Mouse (Mus musculus) granulocyte monocyte progenitor cell, adult 5-6 weeks (primary cell): ENCODE measurements around the gene Dnajc5. TPM values are rescaled to one million over a fixed set of nuclear protein-coding genes. Genes with fewer than 3 reads are reported as not detected.

Experiments
- ATAC-seq: replicated peaks from 2 replicates; pipeline ENCODE4 v1.8.0; 2016; ENCODE audit warnings: mild to moderate bottlenecking, moderate TSS enrichment, inconsistent platforms; ENCODE audit not compliant: poor library complexity, severe bottlenecking
- total RNA-seq, 2 experiments: library from RNA; stranded (forward) in 1 of 2; stranded (reverse) in 1 of 2; fragments of 200-712, 200-1000 nt in 1 of 2; fragments of >200 nt in 1 of 2; fragmentation: Nextera tagmentation in 1 of 2; gene quantifications; 2 replicates each; pipeline ENCODE4 v1.2.3; 2014 to 2017

The Dnajc5 gene
- total RNA-seq, 2 experiments from 2014 or later = 46.4 to 47.1 TPM

DNA sequence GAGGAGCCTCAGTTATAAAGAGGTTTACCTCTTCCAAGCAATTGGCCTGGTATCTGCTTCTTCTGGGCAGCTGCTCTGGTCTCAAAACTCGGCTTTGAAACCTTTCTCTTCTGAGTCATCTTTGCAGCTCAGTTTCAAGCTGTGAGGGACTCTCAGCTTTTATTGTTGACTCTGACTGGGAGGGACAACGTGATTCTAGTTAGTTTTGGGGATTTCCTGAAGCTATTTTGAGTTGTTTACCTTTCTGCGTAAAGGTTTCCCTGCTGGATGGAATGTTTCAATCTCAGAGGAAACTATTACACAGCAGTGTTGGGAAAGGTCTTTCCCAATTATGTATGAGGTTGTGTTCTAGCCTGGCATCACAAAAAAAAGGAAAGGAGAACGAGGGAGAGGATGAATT lies 21.6 kb upstream of the Dnajc5 start:
- ATAC-seq = no peak

DNA sequence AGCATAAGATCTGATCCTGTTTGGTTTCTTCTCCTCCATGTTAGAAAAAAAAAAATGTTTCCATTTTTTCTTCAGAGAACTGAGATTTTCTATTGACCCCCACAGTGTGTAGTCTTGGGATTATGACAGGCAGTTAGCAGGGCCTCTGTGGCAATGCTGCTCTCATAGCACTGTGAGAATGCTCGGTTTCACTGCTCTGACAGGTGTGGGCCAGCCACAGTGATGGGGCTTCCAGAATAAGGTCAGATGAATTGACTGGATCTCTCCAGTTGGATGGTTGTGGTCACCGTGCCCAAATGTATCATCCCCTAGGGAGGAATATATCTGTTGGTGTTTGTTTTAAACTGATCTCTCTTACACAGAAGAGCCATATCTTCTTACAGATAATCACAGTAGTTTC lies 11.1 kb upstream of the Dnajc5 start:
- no peak for ATAC-seq

DNA sequence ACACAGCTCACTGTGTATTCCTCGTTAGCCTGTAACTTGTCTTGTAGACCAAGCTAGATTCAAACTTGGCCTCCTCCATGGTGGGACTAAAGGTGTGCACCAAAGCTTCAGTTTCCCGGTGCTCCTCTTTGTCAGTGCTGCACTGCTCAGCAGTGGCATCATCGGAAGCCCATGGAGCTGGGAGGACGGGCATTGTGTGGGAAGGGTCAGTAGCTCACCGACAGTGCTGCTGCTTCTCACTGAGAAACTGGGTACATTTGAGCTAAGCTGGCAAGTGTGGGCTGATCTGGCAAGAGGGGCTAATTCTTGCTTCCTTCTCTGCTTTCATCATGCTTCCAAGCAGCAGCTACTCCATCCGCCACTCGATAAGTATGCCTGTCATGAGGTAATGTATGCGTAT lies 9.1 kb upstream of the Dnajc5 start:
- ATAC-seq = no peak

DNA sequence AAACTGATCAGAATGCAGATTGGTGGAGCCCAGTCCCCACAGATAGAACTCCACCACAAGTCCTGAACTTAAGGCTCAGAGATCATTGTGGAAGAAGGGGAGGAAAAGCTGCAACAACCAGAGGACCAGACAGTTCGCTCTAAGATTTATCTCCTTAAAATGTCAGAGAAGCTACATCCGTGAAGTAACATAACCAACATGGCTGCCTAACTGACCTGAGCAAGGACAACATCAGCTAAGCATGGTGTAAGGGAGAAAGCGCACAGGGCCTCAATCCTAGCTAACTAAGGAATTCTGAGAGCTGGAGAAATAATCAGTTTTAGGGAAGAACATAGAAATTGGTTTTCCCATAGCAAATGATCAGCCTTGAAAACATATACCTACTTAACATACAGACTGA lies 1.1 kb upstream of the Dnajc5 start:
- no peak for ATAC-seq

DNA sequence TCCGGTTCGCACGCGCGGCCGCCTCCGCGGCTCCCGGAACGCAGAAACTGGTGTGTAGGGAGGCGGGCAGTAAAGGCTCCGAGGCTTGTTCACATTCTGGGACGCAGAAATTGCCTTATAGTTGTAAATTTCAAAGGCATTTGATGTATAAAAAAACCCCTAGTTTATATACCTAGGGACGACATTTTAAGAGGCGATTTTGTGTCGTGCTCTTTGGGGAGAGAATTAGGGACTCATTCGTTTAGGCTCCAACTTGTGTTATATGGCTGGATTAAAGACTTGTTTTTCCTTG lies 597 bp downstream of the Dnajc5 start:
- ATAC-seq = no peak

DNA sequence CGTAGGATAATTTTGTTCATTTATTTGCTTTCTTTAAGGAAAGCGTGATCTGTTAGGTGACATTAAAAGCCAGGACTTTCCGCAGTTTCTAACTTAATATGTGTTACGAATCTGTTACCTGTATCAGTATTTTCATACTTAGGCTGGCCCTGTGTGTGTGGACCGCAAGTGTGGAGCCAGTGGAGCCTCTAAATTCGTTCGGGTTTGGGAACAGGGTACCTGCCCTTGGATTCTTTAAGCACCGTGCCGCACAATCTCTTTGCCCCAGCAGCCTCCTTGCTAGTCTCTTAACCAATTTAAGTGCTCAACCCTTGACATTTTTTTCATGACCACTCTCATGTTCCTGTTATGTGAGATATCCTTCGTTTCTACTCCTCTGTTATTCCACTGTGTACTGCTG lies 1.2 kb downstream of the Dnajc5 start:
- ATAC-seq = no peak

DNA sequence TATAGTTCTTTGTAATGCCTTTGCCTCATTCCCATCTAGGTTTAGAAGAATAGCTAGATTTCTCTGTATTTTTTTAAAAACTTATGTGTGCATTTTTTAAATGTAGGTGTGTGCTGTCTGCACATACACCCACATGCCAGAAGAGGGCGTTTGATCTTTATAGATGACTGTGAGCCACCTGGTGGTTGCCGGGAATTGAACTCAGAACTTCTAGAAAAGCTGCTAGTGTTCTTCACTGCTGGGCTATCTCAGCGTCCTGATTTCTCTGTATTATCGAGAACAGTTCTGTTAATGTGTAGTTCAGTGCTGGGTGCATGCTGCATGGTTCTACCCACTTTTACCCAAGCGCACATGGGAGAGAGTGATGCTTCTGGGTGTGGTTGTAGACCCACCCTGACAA lies 2.5 kb downstream of the Dnajc5 start:
- ATAC-seq = peak; percentile 27

DNA sequence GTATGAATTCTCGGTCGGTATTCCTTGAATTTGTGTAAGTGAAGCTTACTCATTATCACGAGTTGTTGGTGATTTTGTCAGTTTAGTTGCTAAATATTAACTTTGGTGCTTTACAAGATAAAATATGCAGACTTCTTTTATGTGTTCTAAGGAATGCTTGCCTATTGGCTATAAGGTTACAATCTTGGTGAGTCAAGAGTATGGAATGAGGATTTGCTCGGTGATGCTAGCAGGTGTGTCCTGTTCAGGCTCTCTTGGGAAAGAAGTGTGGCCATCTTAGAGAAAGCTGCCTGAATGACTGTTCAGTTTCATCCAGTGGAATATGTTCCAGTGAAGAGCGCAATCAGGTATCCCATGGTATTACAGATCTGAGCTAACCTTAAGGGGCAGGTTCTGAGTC lies 5.2 kb downstream of the Dnajc5 start:
- no peak for ATAC-seq

DNA sequence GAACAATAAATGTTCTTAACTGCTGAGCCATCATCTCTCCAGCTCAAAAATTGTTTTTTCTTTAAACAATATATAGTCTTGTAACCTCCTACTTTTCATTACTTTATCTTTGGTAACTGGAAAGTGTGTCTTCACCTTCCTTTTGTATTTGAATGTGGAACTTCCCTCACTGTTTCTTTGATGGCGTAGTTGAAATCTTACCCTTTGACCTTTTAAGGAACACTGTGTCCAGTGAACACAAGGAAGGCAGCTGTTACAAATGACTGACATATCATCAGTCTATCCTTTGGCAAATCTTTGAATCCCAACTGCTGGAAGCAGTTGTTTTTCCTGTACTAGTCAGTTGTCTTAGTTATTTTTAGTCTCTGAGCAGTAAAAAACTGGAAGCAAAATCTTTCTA lies 8.8 kb downstream of the Dnajc5 start:
- no peak for ATAC-seq

DNA sequence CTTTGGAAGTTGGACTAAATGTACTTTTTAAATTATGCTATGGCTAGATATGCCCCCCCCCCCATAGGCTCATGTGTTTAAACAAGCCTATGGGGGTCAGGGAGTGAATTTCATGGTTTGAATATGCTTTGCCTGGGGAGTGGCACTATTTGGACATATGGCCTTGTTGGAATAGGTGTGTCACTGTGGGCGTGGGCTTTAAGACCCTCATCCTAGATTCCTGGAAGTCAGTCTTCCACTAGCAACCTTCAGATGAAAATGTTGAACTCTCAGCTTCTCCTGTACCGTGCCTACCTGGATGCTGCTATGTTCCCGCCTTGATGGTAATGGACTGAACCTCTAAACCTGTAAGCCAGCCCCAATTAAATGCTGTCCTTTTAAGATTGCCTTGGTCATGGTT lies 12.3 kb downstream of the Dnajc5 start:
- ATAC-seq = no peak

DNA sequence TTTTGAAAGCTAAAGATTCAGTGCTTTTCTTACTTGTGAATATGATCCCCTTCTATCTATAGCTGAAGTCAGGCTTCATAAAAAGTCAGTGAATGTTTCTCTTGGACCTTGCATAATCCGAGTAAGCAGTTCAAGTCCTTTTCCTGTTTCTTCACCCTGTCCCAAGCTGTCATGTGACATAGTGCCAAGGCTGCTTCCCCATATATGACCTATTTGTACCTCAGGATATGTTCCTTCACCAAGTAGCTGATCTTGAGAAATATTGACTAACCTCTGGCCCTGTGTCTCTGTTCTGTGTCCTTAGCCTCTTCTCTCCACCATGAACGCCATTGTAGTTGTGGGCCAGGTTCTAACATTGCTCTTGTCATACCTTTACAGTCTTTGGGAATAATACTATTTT lies 16.1 kb downstream of the Dnajc5 start:
- ATAC-seq = peak; percentile 94

DNA sequence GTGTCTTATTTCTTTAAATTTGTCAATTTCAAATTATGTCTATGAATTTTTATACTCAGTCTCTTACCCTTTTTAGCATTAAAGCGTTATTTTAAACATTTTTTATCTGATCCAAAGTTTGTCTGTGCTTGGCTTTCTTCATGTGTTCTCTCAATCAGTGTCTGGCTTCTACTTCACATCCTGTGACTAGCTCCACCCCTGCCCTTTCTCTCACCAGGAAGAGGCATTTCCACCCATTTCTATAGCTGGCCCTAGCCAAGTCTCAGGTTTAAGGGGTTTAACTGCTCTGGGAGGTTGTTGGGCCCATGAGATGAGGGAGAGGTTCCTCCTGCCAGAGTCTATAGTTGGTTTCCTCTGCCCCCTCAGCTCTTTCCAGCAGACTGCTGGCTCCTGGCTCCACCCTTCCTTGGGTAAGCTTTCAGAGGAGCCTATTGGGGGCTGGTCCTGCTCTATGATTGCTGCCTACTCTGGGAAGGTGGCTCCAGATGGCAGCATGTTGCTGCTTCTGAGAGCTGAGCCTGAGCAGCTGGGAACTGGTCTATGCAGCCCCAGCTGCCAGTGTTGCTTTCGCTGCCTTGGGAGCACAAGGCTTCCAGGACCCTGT lies 17.3 kb downstream of the Dnajc5 start:
- ATAC-seq = peak; percentile 74

DNA sequence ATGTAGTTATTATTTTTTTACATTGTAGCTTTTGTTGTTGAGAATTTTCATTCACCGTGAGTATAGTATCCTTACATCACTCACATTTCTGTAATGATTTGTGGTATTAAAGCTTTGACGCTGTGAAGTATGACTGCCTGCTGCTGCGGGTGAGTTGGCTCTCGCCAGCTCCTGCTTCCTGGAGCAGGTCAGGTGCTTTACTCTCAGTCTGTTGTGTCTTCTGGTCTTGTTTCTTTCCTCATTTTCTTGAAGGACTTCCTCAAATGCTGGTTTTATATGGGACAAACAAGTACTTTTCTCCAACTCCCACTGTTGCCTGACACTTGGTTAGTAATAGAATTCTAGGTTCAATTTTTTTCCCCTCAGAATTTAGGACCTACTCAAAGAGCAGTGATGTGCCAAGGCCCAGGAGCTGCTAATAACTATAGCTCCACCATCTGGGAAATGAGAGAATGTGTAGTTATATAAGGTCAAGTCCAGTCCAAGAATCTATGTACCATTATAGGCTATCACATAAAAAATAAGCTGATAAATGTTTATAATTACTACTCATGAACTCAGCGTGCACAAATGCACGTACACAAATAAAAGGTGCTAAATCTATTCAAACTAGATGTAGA lies 21.6 kb downstream of the Dnajc5 start:
- ATAC-seq = peak; percentile 36

DNA sequence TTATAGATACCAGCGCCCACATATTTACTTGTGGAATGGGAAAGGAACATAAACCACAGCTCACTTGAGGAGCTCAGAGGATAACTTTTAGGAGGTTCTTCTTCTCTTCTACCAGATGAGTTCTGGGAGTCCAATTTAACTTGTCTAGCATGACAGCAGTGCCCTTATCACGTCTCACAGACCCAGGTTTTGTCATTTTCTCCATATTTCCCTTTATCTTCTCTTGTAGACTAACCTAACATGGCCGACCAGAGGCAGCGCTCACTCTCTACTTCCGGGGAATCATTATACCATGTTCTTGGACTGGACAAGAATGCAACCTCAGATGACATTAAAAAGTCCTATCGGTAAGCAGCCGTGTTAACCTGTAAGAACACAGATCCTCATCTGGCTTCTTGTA lies 25.9 kb downstream of the Dnajc5 start:
- no peak for ATAC-seq

DNA sequence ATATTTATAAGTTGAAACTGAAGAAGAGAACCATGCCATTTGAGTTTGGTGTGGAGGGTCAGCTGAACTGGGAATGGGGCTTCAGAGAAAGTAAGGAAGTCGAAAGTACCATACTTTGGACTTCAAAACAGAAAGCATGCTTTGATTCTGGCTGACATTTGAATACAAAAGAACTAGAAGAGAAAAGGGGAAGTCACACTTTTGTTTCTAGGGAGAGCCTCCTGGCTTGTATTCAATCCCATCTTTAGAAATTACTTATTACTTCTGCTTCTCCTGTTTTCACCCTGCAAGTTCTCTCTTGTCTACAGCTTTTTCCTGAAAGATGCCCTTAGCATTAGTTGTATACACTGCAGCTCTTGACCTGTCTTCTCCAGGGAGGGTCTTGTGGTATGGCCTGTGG lies 27.9 kb downstream of the Dnajc5 start:
- ATAC-seq = peak; percentile 75

DNA sequence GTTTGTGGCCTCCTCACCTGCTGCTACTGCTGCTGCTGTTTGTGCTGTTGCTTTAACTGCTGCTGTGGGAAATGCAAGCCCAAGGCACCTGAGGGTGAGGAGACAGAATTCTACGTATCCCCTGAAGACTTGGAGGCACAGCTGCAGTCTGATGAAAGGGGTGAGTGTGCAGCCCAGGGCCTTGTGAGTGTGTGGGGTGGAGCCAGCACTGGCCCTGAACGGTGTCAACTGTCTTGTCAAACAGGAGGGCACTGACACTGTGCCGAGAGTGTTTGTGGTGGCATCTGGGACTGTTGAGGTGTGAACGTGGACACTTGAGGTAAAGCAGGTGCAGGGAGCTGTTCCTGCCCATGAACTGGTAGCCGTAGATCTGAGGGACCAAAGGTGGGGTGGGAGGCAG lies 28.4 kb downstream of the Dnajc5 start:
- peak; percentile 25; the same call in 1 of the 2 replicates for ATAC-seq

DNA sequence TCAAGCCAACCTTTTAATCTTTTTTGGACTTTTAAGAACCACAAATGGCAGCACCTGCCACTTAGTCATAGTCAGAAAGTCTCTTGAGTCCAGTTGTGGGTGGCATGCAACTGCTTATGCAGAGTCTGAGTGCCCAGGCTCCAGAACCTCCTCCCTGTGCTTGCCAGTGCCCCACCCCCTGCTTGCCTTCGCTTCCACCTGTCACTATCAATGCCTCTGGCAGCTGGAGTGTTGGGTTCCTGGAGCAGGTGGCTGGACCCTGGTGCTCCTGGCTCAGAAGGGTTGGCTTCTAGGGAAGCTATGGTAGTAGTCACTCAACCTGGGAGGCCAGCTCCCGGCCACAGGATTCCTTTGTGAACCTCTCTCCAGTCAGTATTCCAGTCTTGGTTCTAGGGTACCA lies 29.9 kb downstream of the Dnajc5 start:
- no peak for ATAC-seq

DNA sequence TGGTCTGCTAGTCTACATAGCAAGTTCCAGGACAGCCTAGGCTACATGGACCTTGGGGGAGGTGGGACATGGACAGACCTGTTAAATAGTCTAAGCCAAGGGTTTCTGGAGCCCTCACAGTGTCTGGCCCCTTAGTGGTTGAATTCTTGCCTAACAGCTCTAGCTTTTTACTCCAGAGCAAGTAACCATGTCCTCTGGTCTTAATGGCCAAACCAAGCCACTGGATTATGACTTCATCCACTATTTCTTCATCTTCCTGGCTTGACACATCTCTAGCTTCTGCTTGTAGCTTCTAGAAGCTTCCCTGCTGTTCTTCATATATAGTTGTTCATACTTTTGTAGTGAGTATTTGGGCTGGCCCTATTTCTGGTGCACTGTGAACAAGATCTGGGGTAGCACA lies 33.5 kb downstream of the Dnajc5 start:
- ATAC-seq = peak; percentile 94

DNA sequence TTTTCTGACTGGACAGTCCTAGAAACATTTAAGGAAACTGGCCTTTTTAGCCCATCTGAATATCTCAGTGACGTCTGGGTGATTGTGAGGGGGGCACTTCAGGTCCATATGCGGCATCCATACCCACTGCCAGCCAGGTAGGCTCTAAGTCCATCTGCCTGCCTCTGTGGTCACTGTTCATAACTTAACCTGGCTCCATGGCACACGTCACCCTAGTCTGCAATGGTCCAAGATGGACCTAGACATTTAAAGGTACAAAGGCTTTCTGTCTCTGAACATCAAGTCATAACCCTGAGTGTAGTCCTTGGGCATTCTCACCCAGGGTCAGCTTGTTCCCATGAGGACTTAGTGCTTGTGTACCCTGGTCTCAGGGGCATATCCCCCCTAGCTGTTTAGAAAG lies 47.1 kb downstream of the Dnajc5 start:
- no peak for ATAC-seq

DNA sequence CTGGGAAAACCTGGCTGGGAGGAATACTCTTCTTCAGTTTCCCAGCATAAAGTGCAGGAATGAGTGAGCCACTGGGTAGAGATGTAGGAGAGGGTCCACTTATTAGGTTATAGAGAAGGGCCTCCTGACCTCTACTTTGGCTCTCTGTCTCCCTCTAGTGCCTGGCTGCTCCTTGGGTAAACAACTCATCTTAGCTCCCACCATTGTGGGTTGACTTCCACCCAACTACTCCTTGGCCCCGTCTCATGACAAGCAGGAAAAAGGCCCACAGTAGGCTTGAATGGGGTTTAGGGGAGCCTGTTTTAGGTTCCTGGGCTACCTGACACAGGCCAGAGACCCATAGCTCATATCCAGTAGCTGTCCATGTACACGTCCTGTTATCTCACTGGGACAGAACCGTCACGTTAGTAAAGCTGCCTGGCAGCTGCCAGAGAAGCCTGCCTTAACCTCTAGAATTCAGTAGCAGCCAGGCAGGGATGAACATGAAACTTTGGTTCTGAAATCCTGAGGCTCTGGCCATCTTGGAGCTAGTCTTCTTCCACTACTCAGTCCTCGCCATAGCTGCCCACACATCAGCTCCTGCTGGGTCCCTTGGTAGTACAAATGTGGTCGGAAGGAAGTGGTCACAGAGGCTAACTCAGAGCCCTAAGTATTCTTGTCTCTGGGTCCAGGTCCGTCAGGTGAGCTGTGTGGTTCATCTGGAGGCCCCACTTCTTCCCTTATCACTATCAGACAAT lies 48.2 kb downstream of the Dnajc5 start:
- ATAC-seq = peak; percentile 81

DNA sequence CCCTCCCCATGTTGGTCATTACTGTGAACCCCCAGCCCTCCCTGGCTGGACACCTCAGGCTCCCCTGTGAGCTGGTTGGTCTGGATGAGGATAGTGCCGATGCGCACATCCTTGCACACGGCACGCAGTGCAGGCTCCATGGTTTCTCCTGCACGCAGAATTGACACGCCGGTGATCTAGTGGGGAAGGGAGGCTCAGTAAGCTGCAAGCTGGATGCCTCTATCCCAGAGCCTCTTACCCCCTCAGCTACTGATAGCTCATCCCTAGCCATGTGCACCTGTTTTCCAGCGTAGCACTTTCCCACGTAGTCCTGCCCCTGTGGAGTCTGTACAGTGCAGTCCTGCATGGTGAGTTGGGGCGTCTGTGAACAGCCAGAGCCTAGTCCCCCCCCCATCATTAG lies 49.6 kb downstream of the Dnajc5 start:
- ATAC-seq = no peak

DNA sequence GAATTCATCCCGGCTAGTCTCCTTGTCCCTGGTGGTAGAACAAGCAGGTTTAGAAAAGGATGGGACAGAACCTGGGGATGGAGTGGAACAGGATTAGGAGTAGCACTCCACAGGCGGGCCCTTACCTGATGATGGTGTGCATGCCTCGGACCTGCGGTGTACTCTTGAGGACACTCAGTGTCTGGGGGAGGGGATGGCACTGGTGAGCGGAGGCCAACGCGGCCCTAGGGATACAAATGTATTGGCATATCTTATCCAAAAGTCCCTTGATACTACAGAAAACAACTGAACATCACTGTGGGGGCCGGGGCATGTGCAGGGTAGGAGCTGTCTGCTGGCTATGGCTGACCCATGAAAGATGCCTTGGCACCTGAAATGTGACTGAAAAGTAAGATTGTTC lies 50.1 kb downstream of the Dnajc5 start:
- no peak for ATAC-seq
